Mouse (Mus musculus): ENCODE data around the gene Gm11077.

Gene Gm11077

DNA sequence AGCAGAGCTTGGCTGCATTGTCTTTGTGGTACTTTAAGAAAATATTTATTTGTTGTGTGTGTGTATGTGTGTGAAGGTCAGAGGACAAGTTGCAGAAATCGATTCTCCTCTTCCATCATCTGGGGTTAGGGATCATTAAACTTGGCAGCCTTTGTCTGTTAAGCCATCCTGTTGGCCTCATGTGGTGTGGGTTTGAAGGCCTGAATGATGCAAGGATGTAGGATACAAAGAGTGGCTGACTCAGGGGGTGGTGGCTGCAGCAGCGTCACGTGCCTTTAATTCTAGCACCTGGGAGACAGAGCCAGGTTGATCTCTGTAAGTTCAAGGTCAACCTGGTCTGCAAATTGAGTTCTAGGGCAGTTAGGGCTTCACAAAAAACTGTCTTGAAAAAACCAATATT is 16.5 kb downstream of the Gm11077 start:
- DNase-seq (ENCODE audit: low read depth, low spot score) = no peak

DNA sequence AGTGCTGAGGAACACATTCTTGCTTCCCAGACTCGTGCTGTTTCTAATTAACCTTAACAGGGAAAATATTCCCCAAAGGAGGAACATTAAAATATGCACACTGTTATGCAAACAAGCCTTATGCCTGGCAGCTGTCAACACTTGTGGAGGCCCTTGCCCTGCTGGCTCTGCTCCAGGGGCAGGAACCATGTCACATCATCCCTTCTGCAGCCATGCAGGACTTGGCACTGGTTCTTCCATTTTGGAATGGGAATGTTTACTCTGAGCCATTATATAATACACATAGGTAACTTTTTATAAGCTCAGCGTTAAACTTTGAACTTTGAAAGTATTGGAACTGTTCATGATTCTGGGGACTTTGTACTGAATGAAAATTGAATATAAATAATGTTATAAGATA is 18.5 kb downstream of the Gm11077 start:
- no peak for DNase-seq (ENCODE audit: low read depth, low spot score)

DNA sequence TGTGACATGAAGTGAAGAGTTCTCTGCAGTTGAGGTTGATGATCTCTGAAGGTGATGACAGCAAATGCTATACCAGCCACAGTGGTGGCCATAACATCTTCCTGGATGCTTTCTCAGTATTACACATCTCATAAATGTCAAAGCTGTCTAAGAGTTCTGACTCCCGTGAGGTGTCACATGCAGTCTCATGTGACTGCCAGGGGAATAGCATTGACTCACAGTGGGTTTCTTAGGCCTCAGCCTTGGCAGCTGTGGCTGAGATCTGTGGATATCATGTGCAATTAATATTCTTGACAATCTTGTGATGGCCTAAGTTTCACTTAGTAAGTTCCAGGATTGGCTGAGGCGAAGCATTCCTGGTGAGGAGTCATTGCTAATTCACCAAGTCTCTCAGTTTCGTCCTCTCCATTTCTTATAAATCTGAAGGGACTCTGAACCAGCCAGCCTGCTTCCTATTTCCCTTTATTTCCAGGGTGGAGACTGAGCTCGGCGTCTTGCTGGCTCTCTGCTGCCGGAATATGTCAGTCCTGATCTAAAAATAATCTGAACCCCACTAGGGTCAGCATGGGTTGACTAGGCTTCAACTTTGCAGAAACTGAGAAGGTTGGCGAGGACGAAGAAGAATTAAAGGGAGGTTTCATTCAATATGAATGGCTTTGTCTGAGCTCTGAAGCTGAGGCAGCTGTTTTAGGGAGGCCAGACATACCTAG is 21.4 kb downstream of the Gm11077 start:
- peak; percentile 25 for DNase-seq (ENCODE audit: low read depth, low spot score)

DNA sequence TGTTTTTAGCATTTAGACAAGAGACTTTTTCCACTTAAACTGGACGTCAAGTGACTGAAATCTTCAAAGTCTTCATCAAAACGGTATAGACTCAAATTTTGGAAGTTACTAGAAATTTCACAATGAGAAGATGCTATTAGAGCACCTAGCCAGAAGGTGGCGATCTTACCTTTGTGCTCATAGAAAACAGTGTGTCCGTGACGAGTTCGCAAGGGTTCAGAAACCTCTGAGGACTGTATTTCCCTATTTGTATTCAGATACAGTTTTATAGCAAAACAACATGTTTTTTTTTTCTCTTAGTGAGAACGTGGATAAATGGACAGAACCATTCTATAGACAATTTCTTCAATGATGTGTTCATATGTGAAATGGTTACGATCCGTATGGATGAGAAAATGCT is 37.3 kb downstream of the Gm11077 start:
- peak; percentile 18 for DNase-seq (ENCODE audit: low read depth, low spot score)

DNA sequence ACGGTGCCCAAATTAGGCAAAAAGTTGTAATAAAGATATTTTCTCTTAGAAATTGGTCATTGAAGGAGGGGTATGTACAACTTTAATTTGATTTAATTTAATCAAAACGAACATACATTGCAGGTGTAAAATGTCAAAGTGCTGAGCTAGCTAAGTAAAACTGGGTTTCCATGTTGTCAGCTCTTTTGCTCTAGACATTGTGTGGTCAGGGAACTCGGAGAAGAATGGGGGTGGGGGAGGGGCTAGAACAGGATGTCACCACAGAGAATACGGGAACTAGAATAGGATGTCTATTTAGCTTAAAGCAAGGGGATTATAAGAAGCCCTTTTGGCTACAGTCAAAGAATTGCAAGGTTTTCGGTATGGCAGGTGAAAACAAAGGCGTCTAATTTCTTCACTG is 38.2 kb downstream of the Gm11077 start:
- no peak for DNase-seq (ENCODE audit: low read depth, low spot score)

DNA sequence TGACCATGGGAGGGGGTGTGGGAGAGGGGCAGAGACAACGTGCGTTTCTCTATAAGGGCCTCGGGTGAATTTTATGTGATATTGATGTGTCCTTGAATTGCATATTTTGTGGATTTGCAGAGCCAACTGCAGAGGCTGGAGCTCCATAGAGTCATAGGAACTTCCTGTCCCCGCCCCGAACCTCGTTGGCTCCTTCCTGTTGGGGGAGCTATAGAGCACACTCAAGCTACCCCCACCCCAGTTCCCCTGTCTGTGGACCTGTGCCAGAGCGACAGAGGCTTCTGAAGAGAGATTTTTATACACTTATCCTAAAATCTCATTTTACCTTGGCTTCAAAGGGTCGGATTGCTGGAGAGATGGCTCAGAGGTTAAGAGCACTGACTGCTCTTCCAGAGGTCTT is 39.1 kb downstream of the Gm11077 start:
- no peak for DNase-seq (ENCODE audit: low read depth, low spot score)

DNA sequence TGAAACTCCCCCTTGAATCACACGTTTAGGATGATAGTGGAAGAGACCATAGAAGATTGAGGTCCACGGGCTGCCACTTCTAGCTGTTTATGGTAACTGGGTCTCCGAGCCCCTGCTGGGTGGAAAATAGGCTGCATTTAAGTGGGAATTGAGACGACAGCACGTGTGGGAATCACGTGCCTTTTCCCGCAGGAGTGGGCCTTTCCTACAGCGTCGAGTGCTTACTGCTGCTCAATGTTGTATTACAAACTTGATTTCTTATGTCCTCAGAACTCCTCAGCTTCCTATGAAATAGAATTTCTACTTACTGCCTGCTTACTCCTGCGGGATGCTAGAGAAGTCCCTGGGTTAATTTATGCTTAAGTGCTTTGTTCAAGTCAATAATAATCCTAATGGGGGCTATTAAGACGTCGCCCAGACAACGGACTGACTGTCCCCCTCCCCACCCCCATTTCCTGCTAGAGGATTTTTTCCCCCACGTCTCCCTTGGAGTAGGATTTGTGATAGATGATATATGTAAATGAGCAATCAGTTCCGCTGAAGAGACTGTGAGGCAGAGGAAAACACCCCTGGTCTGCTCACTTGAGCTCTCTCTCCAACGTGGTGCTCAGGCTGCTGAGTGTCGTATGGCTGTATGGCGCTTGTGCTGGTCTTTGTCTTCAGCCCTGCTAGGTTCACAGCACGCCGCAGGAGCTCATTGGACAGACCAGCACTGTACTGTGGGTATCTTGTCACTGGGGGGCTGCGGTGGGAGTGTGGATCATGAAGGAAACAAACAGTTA is 40.0 kb downstream of the Gm11077 start:
- DNase-seq (ENCODE audit: low read depth, low spot score) = no peak

DNA sequence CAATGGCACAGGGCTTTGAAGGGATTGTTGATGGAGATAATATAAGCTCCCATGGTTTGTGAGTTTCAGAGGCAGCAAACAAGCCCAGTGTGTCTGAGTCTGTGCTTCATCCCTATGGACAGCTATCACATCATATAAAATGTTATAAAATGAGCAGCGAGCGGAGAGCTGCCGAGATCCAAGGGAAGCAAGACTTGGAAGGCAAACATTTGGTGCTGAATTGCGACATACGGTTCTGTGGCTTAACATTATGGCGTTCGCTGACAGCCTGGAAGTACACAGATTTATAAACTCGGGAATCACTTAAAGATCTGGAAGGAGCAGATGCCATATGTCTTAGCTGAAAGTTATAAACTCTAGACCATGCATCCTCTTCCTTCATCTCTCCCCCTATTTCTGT is 47.2 kb downstream of the Gm11077 start:
- DNase-seq (ENCODE audit: low read depth, low spot score) = no peak

DNA sequence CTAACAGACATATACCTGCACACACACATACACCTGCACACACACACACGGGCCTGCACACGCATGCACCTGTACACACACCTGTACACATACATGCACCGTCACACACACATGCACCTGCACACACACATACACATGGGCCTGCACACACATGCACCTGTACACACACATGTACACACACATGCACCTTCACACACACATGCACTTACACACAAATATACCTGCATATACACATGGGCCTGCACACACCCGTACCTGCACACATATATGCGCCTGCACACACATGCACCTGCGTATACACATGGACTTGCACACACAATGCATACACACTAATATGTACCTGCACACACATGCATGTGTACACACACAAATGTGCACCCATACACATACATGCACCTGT is 53.4 kb downstream of the Gm11077 start:
- no peak for DNase-seq (ENCODE audit: low read depth, low spot score)

DNA sequence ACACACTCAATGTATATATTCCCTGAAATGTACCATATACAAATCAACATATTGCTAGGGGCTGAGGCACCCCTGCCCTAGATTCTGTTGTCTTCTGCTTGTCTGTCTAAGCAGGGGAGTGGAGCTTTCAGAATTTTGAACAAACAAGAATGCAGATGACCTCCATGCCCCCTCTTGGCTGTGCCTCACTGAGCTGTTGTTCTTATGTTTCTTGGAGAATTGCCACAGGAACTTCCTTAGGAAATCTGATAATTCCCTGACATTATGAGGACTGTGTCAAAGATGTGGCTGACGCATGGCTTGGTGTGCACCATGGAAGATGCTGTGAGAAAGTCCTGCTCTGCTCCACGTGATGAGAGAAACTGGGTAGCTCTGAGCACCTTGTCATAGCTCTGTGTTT is 57.0 kb downstream of the Gm11077 start:
- no peak for DNase-seq (ENCODE audit: low read depth, low spot score)

DNA sequence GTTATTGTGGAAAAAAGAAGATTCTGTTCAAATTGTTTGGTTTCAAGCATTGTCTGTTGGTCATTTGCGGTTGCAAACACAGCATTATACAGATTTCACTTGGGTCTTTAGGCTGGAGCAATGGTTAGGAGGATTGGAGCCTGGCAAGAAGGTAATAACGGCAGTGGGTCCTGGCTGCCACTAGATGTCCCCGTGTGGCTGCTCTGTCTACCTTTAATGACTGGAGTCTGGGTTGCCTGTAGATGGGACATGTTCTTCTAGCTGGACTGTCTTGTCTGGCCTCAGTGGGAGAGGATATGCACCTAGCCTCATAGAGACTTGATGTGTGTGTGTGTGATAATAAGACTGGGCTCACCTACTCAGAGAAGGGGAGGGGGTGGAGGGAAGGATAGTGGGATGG is 60.8 kb downstream of the Gm11077 start:
- DNase-seq (ENCODE audit: low read depth, low spot score) = no peak

DNA sequence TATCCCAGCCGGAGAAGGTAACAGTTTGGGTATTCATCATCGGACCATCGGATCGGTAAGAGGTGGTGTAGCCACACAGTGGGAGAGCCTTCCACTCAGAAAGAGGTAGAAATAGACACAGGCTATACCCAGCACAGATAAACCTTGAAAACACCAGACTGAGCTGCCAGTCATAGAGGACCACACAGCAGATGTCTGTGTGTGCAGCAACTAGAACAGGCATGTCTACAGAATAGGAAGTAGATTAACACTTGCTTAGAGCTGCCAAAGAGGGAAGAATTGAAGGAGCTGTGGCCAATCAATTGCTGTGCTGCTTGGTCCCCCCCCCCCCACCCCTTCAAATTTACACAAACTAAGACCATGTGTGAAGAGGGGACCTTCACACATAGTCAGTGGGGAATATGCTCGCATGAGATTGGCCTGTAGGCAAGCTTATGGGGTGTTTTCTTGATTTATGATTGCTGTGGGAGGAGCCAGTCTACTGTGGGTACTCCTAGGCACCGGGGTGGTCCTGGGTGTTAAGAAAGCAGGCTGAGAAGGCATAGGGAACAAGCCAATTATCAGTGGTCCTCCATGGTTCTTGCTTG is 64.7 kb downstream of the Gm11077 start:
- no peak for DNase-seq (ENCODE audit: low read depth, low spot score)

DNA sequence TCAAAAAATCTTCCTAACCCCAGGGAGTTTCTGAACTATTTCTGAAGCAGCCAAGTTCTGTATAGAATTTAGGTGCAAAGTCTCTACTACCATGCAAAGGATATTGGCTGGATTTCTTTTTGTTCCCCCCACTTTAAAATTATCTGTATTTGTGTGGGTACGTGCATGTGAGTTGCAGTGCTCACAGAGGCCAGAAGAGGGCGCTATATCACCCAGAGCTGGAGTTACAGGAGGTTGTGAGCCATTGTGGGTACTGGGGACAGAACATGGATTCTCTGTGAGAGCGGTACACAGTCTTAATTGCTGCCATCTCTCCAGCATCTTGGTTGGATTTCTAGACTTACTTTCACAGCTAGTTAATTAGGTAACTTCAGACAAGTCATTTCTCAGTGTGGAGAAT is 69.8 kb downstream of the Gm11077 start:
- no peak for DNase-seq (ENCODE audit: low read depth, low spot score)

DNA sequence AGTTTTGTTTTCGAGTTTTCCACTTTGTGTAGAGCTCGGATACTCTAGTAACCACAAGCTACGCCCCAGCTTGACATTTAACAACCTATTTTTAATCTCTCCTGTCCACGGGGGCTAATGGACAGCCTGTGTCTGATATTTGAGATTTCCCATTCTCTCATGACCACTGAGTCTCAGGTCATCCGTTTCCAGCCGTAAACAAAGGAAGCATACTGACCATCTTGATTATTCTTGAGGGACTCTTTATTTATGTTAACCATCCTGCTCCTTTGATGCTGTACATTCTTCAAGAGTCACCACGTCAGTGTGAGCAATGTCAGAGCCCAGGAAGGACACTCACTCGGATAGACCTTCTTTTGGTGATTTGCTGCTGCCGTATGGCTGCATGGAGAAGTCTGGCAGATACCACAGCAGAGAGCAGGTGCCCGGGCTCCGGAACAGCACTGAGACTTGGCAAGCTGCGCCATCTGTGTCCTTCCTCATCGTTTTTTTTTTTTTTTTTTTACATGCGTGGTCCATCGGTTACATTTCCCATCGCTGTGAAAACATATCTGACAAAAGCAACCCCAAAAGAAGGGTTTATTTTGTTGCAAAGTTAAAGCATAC is 70.5 kb downstream of the Gm11077 start:
- no peak for DNase-seq (ENCODE audit: low read depth, low spot score)

DNA sequence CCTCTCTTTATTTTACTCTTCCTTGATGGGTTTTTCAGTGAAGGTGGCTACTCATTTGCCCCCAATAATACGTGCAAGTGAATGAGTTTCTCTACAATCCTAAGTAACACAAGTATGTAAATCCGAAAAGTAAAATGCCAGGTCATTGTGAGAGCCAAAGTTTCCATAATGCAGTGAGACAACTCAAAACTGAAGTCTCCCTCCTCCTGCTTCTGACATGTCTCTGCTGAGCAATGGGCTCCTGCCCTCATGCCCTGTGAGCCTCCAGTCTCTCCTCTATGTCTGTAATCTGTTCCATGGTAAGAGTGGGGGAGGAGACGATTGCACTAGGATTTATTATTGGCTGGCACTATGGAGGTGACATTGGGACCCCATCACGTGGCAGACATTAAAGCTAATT is 71.5 kb downstream of the Gm11077 start:
- no peak for DNase-seq (ENCODE audit: low read depth, low spot score)
